Mouse (Mus musculus) hindbrain, postnatal 0 days (tissue): ENCODE results near the gene Myo6. TPM values are rescaled to one million over a fixed set of nuclear protein-coding genes. Genes with fewer than 3 reads are reported as not detected.
"Not testable (repeated sequence)": the region's sequence is repeated elsewhere in the genome, so short reads cannot be mapped to it uniquely, and the experiment has no call there.

Experiments
- ATAC-seq: fragments of 200-750 bp; cut with Nextera tagmentation; 2 replicates; pipeline ENCODE4 v1.8.0; 2017; ENCODE audit warnings: mild to moderate bottlenecking, moderate TSS enrichment, moderate library complexity
- DNase-seq: peaks from one replicate; pipeline ENCODE4 v3.0.0-alpha.2; 2015; ENCODE audit warnings: low spot score
- H3K27ac ChIP-seq: fragments of 300-500 bp; sonication (generic); 2 replicates; pipeline ENCODE4 v1.5.1; 2014; ENCODE audit warnings: mild to moderate bottlenecking
- H3K27me3 ChIP-seq: fragments of 300-500 bp; sonication (generic); 2 replicates; pipeline ENCODE4 v1.6.1; 2014; ENCODE audit warnings: low read length, mixed read lengths; ENCODE audit not compliant: insufficient read depth
- H3K36me3 ChIP-seq: fragments of 300-500 bp; sonication (generic); 2 replicates; pipeline ENCODE4 v1.6.1; 2014; ENCODE audit warnings: low read length, mixed read lengths; ENCODE audit not compliant: insufficient read depth
- H3K4me1 ChIP-seq: fragments of 300-500 bp; sonication (generic); 2 replicates; pipeline ENCODE4 v1.6.1; 2014; ENCODE audit warnings: antibody characterized with exemption, low read length, mixed read lengths; ENCODE audit not compliant: insufficient read depth
- H3K4me2 ChIP-seq: fragments of 300-500 bp; sonication (generic); 2 replicates; pipeline ENCODE4 v1.6.1; 2014; ENCODE audit warnings: low read depth, mild to moderate bottlenecking, low read length, moderate library complexity, mixed read lengths
- H3K4me3 ChIP-seq: fragments of 300-500 bp; sonication (generic); 2 replicates; pipeline ENCODE4 v1.5.1; 2014; ENCODE audit warnings: low read length
- H3K9ac ChIP-seq: fragments of 300-500 bp; sonication (generic); replicated peaks from 2 replicates; pipeline ENCODE4 v1.6.1; 2014; ENCODE audit warnings: mild to moderate bottlenecking, low read length, moderate library complexity, mixed read lengths
- H3K9me3 ChIP-seq: fragments of 300-500 bp; sonication (generic); 2 replicates; pipeline ENCODE4 v1.6.1; 2016; ENCODE audit warnings: low read length, mixed read lengths
- CTCF ChIP-seq: IDR thresholded peaks from 2 replicates; pipeline ENCODE4 v1.5.1; 2016; ENCODE audit warnings: antibody characterized with exemption, control low read depth, low read depth
- WGBS: fragments of 180-500 bp; shearing (Covaris S2); extraction: QIAGEN DNeasy Blood & Tissue Kit; methylation state at CpG from one replicate; pipeline ENCODE4 v1.1.7; 2014; 5-methylcytosine and 5-hydroxymethylcytosine counted together
- polyA plus RNA-seq: library from polyadenylated mRNA; unstranded; fragments of >200 nt; fragmentation: Nextera tagmentation; extraction: Ambion mirVana; gene quantifications from 2 replicates; pipeline ENCODE4 v1.2.1, GENCODE M21; 2015
- total RNA-seq: library from RNA; depleted of rRNA; stranded (reverse); fragments of >200 nt; gene quantifications from 2 replicates; pipeline ENCODE4 v1.2.3, GENCODE M21; 2014

The Myo6 gene
- total and polyA plus RNA-seq, 2 experiments from 2014 or later: 32.6 to 48.4 TPM

DNA sequence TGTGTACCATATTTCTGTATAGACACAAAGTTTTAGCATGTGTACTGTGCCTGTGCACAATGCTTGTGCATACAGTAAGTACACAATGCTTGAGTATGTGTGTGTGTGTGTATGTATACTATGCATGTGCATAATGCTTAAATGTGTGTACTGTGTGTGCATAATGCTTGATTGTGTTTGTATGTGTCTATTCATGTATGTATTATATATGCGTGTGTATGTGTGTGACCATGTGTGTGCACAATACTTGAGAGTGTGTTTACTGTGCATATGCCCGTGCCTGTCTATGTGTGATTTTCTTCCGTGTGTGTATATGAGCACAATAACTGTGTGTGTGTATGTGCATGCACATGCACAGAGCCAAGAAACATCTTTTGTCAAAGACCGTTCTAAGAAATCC lies 141.6 kb downstream of the Myo6 start:
- 62% methylated on average over 4 of the region's 4 CpGs for WGBS
- H3K36me3 ChIP-seq: no peaks in the 10 kb centered on the region
- peak overlapping the region; percentile 47 for H3K4me2 ChIP-seq
- H3K9ac ChIP-seq: 0 out of 2 replicates have a peak overlapping the region, but pooled peaks have one; percentile 30
- H3K27me3 ChIP-seq: no peaks in the 10 kb centered on the region
- H3K4me3 ChIP-seq: no peak overlapping the region
- ATAC-seq (peak; percentile 74), DNase-seq (no peak)
- no peak for TF ChIP-seq CTCF
- H3K27ac ChIP-seq: 0 out of 2 replicates have a peak overlapping the region, but pooled peaks have one; percentile 29
- no peaks in the 10 kb centered on the region for H3K9me3 ChIP-seq
- H3K4me1 ChIP-seq: no peaks in the 10 kb centered on the region

DNA sequence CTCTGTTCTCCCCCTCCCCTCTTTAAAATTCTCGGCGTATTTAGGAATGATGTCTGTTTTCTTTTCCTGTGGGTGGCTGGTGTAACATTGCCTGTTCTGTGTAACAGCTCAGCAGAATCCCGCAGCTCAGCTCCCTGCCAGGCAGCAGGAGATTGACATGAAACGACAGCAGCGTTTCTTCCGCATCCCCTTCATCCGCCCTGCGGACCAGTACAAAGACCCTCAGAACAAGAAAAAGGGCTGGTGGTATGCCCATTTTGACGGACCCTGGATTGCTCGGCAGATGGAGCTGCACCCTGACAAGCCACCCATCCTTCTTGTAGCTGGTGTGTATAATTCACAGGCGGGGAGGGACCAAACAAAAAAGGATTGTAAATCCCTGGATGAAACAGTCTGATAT lies 142.0 kb downstream of the Myo6 start:
- Histone ChIP-seq H3K27ac (0 out of 2 replicates have a peak overlapping the region, but pooled peaks have one; percentile 29), H3K27me3 (no peaks in the 10 kb centered on the region), H3K4me1 (no peaks in the 10 kb centered on the region), H3K36me3 (no peaks in the 10 kb centered on the region), H3K9me3 (no peaks in the 10 kb centered on the region), H3K9ac (0 out of 2 replicates have a peak overlapping the region, but pooled peaks have one; percentile 30), H3K4me3 (peak overlapping the region; percentile 18), H3K4me2 (peak overlapping the region; percentile 47)
- ATAC-seq (peak; percentile 75), DNase-seq (peak; percentile 61)
- peak; percentile 40; the same call in 1 of the 2 replicates for TF ChIP-seq CTCF
- WGBS: 25% methylated on average over 11 of the region's 11 CpGs

DNA sequence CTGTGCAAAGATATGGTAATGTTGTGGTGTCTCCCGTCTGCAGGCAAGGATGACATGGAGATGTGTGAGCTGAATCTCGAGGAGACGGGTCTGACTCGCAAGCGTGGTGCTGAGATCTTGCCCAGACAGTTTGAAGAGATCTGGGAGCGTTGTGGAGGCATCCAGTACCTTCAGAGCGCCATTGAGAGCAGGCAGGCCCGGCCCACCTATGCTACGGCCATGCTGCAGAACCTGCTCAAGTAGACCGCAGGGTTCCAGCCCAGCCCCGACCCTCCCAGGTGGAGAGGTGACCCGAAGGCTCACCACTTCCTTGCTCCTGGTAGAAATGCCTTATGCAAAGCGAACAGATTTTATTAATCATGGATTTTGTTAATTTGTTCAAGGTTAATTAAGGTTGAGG lies 142.8 kb downstream of the Myo6 start:
- 78% methylated on average over 13 of the region's 13 CpGs for WGBS
- H3K27me3 ChIP-seq: no peaks in the 10 kb centered on the region
- no peak overlapping the region for H3K4me2 ChIP-seq
- no peak overlapping the region for H3K4me3 ChIP-seq
- no peaks in the 10 kb centered on the region for H3K4me1 ChIP-seq
- DNase-seq (no peak), ATAC-seq (peak; percentile 47; the same call in 1 of the 2 replicates)
- H3K9me3 ChIP-seq: no peaks in the 10 kb centered on the region
- no peaks in the 10 kb centered on the region for H3K36me3 ChIP-seq
- no peak for TF ChIP-seq CTCF
- no peak overlapping the region for H3K9ac ChIP-seq
- no peak overlapping the region for H3K27ac ChIP-seq

DNA sequence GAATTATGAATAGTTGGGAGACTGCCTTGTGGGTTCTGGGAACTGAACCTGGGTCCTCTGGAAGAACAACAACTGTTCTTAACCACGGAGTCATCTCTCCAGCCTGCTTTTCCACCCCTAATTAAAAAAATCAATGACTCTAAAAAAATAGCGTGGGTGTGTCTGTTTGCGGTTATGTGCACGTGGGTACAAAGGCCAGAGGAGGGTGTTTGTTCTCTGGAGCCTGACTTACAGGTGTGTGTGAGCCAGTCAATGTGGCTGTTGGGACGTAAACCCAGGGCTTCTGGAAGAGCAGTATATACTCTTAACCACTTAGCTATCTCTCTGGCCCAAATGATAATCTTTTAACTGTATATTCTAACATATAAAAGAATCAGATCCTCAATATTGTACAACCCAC lies 148.8 kb downstream of the Myo6 start:
- Histone ChIP-seq H3K36me3 (no peaks in the 10 kb centered on the region), H3K4me1 (no peaks in the 10 kb centered on the region), H3K27me3 (no peaks in the 10 kb centered on the region), H3K9ac (no peak overlapping the region), H3K9me3 (no peaks in the 10 kb centered on the region), H3K4me3 (no peak overlapping the region), H3K4me2 (no peak overlapping the region), H3K27ac (no peak overlapping the region)
- DNase-seq: no peak
- no peak for TF ChIP-seq CTCF
- no peak for ATAC-seq
- 92% methylated on average over 5 of the region's 5 CpGs for WGBS

DNA sequence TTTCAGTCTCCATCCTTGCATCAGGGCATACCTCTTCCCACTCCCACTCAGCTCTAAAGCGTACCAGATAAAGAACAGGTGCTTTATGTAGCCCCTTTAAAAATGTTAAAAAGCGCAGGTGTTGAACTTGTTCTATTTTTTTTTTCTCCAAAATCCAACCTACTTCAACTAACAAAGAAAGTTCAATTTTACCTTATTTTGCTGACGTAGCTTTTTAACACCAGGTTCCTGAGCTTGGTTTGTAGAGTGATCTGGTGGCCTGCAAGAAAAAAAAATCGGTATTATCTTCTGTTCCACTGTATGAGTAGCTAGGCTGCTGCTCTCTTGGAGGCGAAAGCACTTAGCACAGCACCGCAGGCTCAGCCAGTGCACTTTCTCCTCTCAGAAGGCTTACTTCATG lies 151.1 kb downstream of the Myo6 start:
- 94% methylated on average over 6 of the region's 6 CpGs for WGBS
- no peak for TF ChIP-seq CTCF
- no peaks in the 10 kb centered on the region for H3K4me1 ChIP-seq
- no peak overlapping the region for H3K4me2 ChIP-seq
- no peak overlapping the region for H3K9ac ChIP-seq
- H3K36me3 ChIP-seq: no peaks in the 10 kb centered on the region
- no peaks in the 10 kb centered on the region for H3K9me3 ChIP-seq
- no peak for DNase-seq
- ATAC-seq: no peak
- no peaks in the 10 kb centered on the region for H3K27me3 ChIP-seq
- H3K4me3 ChIP-seq: no peak overlapping the region
- no peak overlapping the region for H3K27ac ChIP-seq

DNA sequence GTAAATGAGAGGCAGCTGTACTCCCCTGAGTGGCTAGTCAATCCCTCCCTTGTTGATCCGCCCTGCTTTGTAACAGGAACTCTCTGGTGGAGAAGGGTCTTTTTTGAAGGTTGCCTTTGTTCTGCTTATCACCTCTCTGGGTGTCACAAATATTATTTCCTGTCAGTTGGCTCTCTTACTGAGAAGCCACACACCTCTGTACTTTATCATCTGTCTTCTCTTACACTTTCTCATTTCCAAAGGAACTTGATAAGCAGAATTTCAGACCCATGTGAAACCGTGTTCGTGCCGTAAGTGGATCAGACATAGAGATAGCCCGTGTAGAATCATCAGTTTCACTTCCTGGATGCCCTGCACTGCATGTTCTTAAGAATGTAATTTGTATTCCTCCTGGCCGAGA lies 153.2 kb downstream of the Myo6 start:
- DNase-seq (no peak), ATAC-seq (no peak)
- no peaks in the 10 kb centered on the region for H3K36me3 ChIP-seq
- H3K9me3 ChIP-seq: no peaks in the 10 kb centered on the region
- WGBS: 93% methylated on average over 6 of the region's 6 CpGs
- H3K9ac ChIP-seq: no peak overlapping the region
- no peaks in the 10 kb centered on the region for H3K4me1 ChIP-seq
- no peak for TF ChIP-seq CTCF
- H3K4me3 ChIP-seq: no peak overlapping the region
- H3K27me3 ChIP-seq: no peaks in the 10 kb centered on the region
- H3K4me2 ChIP-seq: no peak overlapping the region
- no peak overlapping the region for H3K27ac ChIP-seq

DNA sequence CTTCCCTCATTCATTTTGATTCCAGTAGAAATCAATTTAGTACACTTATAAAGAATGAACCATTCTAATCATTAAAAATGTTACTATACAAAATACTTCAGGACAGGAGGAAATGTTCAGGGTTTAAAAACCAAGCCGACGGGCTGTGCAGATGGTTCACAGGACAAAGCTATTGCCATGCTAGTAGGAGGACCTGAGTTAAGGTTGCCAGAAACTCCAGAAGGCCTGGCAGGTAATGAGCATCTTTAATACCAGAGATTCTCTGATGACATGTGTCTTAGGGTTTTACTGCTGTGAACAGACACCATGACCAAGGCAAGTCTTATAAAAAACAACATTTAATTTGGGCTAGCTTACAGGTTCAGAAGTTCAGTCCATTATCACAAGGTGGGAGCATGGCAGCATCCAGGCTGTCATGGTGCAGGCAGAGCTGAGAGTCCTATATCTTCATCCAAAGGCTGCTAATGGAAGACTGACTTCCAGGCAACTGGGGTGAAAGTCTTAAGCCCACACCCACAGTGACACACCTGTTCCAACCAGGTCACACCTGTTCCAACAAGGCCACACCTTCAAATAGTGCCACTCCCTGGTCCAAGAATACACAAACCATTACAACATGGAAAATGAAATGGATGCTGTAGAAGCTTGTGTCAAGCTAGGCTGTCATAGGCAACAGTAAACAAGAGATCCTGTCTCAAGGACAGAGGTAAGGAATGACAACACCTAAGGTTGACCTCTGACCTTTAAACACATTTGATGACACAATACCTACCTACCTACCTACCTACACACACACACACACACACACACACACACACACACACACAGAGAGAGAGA lies 156.4 kb downstream of the Myo6 start:
- not testable (repeated sequence) for ATAC-seq, DNase-seq, H3K36me3 ChIP-seq, H3K4me1 ChIP-seq, H3K27ac ChIP-seq, H3K4me3 ChIP-seq, H3K4me2 ChIP-seq, H3K9ac ChIP-seq, H3K27me3 ChIP-seq, H3K9me3 ChIP-seq
- WGBS: 91% methylated on average over 2 of the region's 2 CpGs
